10 mouse cellular contexts compared by ENCODE assay signal in the genomic region with DNA sequence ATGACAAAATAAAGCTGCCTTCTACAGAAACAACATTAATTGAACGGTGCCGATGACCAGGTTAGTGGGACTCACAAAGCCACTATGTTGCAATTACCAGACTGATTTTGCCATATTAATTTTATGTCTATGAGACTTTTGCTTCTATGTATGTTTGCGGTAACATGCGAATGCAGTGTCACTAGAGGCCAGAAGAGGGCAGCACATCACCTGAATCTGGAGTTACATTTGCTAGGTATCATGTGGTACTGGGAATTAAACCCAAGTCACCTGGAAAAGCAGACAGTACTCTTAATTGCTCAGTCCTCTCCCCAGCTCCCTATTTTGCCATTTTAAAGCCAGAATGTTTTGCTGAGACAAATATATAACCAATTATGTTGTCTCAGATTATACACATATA.
A peak's percentile ranks its signal among the peaks of the same experiment; 100 is the strongest.
DNase-seq lines count a peak whose midpoint lies in the region; ATAC-seq and TF ChIP-seq lines count a peak whose summit lies in the region.
"Had no signal": no experiment of that assay in that cellular context is flagged by ENCODE, and none has a peak within 500 bp of the region (broad histone marks: within the 10 kb centered on the region; RNA-seq: fewer than 3 reads in every experiment).

No protein-coding gene starts in this region.

- TF ChIP-seq EP300 in heart, adult 2 months (IDR thresholded peaks at IDR 0.05; ENCODE audit: insufficient read depth, low read depth, low read length) = no peak

- H3K79me2 ChIP-seq in heart, adult 2 months (replicated peaks; ENCODE audit: control insufficient read depth, insufficient read depth, low read length) = no peaks in the 10 kb centered on the region

- no peaks in the 10 kb centered on the region for H3K4me1 ChIP-seq in heart, adult 2 months (ENCODE audit: control insufficient read depth, insufficient read depth, low read length)
- H3K4me1 ChIP-seq in midbrain, embryonic 14.5 days (ENCODE audit: control insufficient read depth, insufficient read depth, low read length) = no peaks in the 10 kb centered on the region
- H3K4me1 ChIP-seq in midbrain, embryonic 13.5 days (replicated peaks) = no peaks in the 10 kb centered on the region
- H3K4me1 ChIP-seq: limb, embryonic 13.5 days had no signal

- WGBS in heart, adult 2 months = 80% methylated on average over 4 of the region's 4 CpGs
- 77% methylated on average over 4 of the region's 4 CpGs for WGBS in midbrain, embryonic 14.5 days
- 80% methylated on average over 4 of the region's 4 CpGs for WGBS in midbrain, embryonic 13.5 days

- no peak overlapping the region for H3K9ac ChIP-seq in heart, adult 2 months (ENCODE audit: low read depth, low read length)
- no peak overlapping the region for H3K9ac ChIP-seq in midbrain, embryonic 14.5 days (replicated peaks; ENCODE audit: low read length)
- H3K9ac ChIP-seq in midbrain, embryonic 13.5 days (replicated peaks) = no peak overlapping the region
- H3K9ac ChIP-seq: limb, embryonic 13.5 days had no signal

- no peaks in the 10 kb centered on the region for H3K9me3 ChIP-seq in midbrain, embryonic 14.5 days (ENCODE audit: control insufficient read depth, low read length)
- peaks cover 3% of the 10 kb centered on the region; the same call in 1 of the 2 replicates for H3K9me3 ChIP-seq in midbrain, embryonic 13.5 days

- ATAC-seq in midbrain, embryonic 14.5 days (ENCODE audit: low FRiP score, low TSS enrichment) = no peak
- ATAC-seq in midbrain, embryonic 13.5 days = no peak
- ATAC-seq: intestine, embryonic 16.5 days had no signal

- peak; percentile 68 for TF ChIP-seq CTCF in heart, adult 2 months (IDR thresholded peaks at IDR 0.05)

- H3K27ac ChIP-seq in heart, adult 2 months = no peak overlapping the region
- no peak overlapping the region for H3K27ac ChIP-seq in midbrain, embryonic 14.5 days (replicated peaks; ENCODE audit: low read depth, low read length)
- H3K27ac ChIP-seq in midbrain, embryonic 13.5 days = no peak overlapping the region
- H3K27ac ChIP-seq: limb, embryonic 13.5 days had no signal

- no peak overlapping the region for H3K4me3 ChIP-seq in heart, adult 2 months
- no peak overlapping the region for H3K4me3 ChIP-seq in midbrain, embryonic 14.5 days (replicated peaks; ENCODE audit: low read depth, low read length)
- H3K4me3 ChIP-seq in midbrain, embryonic 13.5 days (replicated peaks) = no peak overlapping the region
- H3K4me3 ChIP-seq: limb, embryonic 13.5 days had no signal

- intact Hi-C loops in heart, adult 2 months (cut with DNase I) = loop anchor here (10.0 kb wide), 3 partner anchors 374 to 594 kb away; no protein-coding TSS in a partner anchor

- TF ChIP-seq POLR2A in heart, adult 2 months (IDR thresholded peaks at IDR 0.05; ENCODE audit: insufficient read depth, low read depth, low read length) = no peak

- no peak for DNase-seq in heart, adult 2 months
- DNase-seq in heart, adult 18-20 months = no peak
- peak; percentile 10 for DNase-seq in midbrain, embryonic 14.5 days
- DNase-seq in c-Kit-positive CD71-negative TER-119-negative erythroid progenitor cells, embryonic 14.5 days (ENCODE audit: low read depth) = peak; percentile 6
- DNase-seq in thymus, postnatal 36 days = peak; percentile 8 to 15
- no peak for DNase-seq in layer of hippocampus, postnatal 25 days (ENCODE audit: extremely low spot score in 1 of 2, low spot score in 1 of 2)
- DNase-seq in kidney, postnatal 4 days = no peak

- no peak overlapping the region for H3K4me2 ChIP-seq in midbrain, embryonic 14.5 days (ENCODE audit: low read length)
- no peak overlapping the region for H3K4me2 ChIP-seq in midbrain, embryonic 13.5 days (replicated peaks)
- H3K4me2 ChIP-seq: limb, embryonic 13.5 days had no signal

- H3K27me3 ChIP-seq in heart, adult 2 months (ENCODE audit: control insufficient read depth, insufficient read depth, low read length) = no peaks in the 10 kb centered on the region
- H3K27me3 ChIP-seq in midbrain, embryonic 14.5 days (ENCODE audit: control insufficient read depth, insufficient read depth, low read length) = no peaks in the 10 kb centered on the region
- 0 out of 2 replicates have a peak, but pooled peaks cover 3% of the 10 kb centered on the region for H3K27me3 ChIP-seq in midbrain, embryonic 13.5 days

- no peaks in the 10 kb centered on the region for H3K36me3 ChIP-seq in heart, adult 2 months (ENCODE audit: control insufficient read depth, insufficient read depth, low read length)
- no peaks in the 10 kb centered on the region for H3K36me3 ChIP-seq in midbrain, embryonic 14.5 days (ENCODE audit: control insufficient read depth, insufficient read depth, low read length)
- no peaks in the 10 kb centered on the region for H3K36me3 ChIP-seq in midbrain, embryonic 13.5 days
- H3K36me3 ChIP-seq: limb, embryonic 13.5 days had no signal

Comparison
In these comparisons a context has a peak if more than half of its experiments do, and no peak if none do; other contexts are left out.
1. DNase-seq: peak in midbrain, embryonic 14.5 days (single experiment), c-Kit-positive CD71-negative TER-119-negative erythroid progenitor cells, embryonic 14.5 days (single experiment) and thymus, postnatal 36 days (2 of 2); none in heart, adult 2 months (0 of 2), heart, adult 18-20 months (0 of 2), layer of hippocampus, postnatal 25 days (0 of 2) and kidney, postnatal 4 days (0 of 2).